Mouse (Mus musculus) c-Kit-negative CD71-positive TER-119-positive erythroid progenitor cells, embryonic 14.5 days (primary cell): ENCODE results near the gene Srsf10.

Experiments
- DNase-seq: peaks from one replicate; pipeline ENCODE4 v3.0.0-alpha.2; 2013; ENCODE audit warnings: low read depth, low spot score

Srsf10 gene

GRCm38 (mm10) chr4:135884531-135884930 is 29.0 kb downstream of the Srsf10 start:
- no peak for DNase-seq

- DNase-seq, result no peak
Measured at GRCm38 (mm10) chr4:135885676-135886075, 30.1 kb downstream of the Srsf10 start.

- no peak for DNase-seq
Measured at GRCm38 (mm10) chr4:135886184-135886583, 30.6 kb downstream of the Srsf10 start.

- no peak for DNase-seq
Measured at GRCm38 (mm10) chr4:135888448-135889057, 33.0 kb downstream of the Srsf10 start.

- no peak for DNase-seq
Measured at GRCm38 (mm10) chr4:135889146-135889883, 33.8 kb downstream of the Srsf10 start.

- DNase-seq, result peak; percentile 17
Measured at GRCm38 (mm10) chr4:135889884-135890283, 34.3 kb downstream of the Srsf10 start.

- no peak for DNase-seq
Measured at GRCm38 (mm10) chr4:135891539-135891938, 36.0 kb downstream of the Srsf10 start.

- DNase-seq, result no peak
Measured at GRCm38 (mm10) chr4:135892884-135893283, 37.3 kb downstream of the Srsf10 start.

- no peak for DNase-seq
Measured at GRCm38 (mm10) chr4:135895071-135895571, 39.6 kb downstream of the Srsf10 start, which contains the start of gene Cnr2. Cnr2 (plus strand) TSS chr4:135895394.

- no peak for DNase-seq
Measured at GRCm38 (mm10) chr4:135896157-135896556, 40.6 kb downstream of the Srsf10 start.

- DNase-seq, result no peak
Measured at GRCm38 (mm10) chr4:135898380-135899049, 43.0 kb downstream of the Srsf10 start.

GRCm38 (mm10) chr4:135899050-135899448 is 43.5 kb downstream of the Srsf10 start:
- no peak for DNase-seq

- no peak for DNase-seq
Measured at GRCm38 (mm10) chr4:135900008-135900407, 44.5 kb downstream of the Srsf10 start.

GRCm38 (mm10) chr4:135902606-135903242 is 47.2 kb downstream of the Srsf10 start:
- DNase-seq, result no peak

- no peak for DNase-seq
Measured at GRCm38 (mm10) chr4:135904810-135905209, 49.3 kb downstream of the Srsf10 start.

- no peak for DNase-seq
Measured at GRCm38 (mm10) chr4:135906633-135907032, 51.1 kb downstream of the Srsf10 start.

GRCm38 (mm10) chr4:135909326-135910066 is 53.9 kb downstream of the Srsf10 start:
- no peak for DNase-seq

- DNase-seq, result no peak
Measured at GRCm38 (mm10) chr4:135911531-135911930, 56.0 kb downstream of the Srsf10 start.

GRCm38 (mm10) chr4:135912164-135912563 is 56.6 kb downstream of the Srsf10 start:
- DNase-seq, result no peak

GRCm38 (mm10) chr4:135912835-135913234 is 57.3 kb downstream of the Srsf10 start:
- DNase-seq, result no peak

- DNase-seq, result no peak
Measured at GRCm38 (mm10) chr4:135913433-135913832, 57.9 kb downstream of the Srsf10 start.
